Mouse (Mus musculus): ENCODE results near the gene Gm11937. TPM values are rescaled to one million over a fixed set of nuclear protein-coding genes. Genes with fewer than 3 reads are reported as not detected.

The Gm11937 gene
- polyA plus RNA-seq, 1 experiment from 2014 or later = not detected

DNA sequence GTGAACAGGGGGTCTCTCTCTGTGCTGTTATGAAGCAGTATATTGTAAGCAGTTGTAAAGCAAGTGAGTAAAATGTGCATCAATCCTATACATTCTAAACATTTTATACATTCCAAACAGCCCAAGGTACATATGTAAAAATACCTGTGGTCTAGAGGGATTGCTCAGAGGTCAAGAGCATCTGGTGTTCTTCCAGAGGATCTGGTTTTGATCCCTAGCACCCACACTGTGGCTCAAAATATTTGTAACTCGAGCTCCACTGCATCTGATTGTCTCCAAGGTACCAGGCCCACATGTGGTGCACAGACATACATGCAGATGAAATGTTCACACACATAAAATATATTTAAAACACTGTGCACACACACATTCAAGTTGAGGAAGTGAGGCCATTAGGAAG lies 30.9 kb upstream of the Gm11937 start:
- Histone ChIP-seq H3K9me3 (ENCODE audit: low read length) (no peaks in the 10 kb centered on the region), H3K27me3 (replicated peaks; ENCODE audit: insufficient read depth, low read length) (no peaks in the 10 kb centered on the region), H3K4me1 (ENCODE audit: insufficient read depth, low read depth, low read length) (no peaks in the 10 kb centered on the region), H3K4me3 (ENCODE audit: low read depth, low read length) (no peak overlapping the region), H3K27ac (ENCODE audit: low read length) (no peak overlapping the region), H3K9ac (replicated peaks; ENCODE audit: low read depth) (no peak overlapping the region), H3K36me3 (ENCODE audit: insufficient read depth, low read length) (no peaks in the 10 kb centered on the region), H3K4me2 (replicated peaks; ENCODE audit: low read depth, low read length) (no peak overlapping the region)
- ATAC-seq (no peak), DNase-seq (ENCODE audit: low spot score) (no peak)
- TF ChIP-seq EP300 (IDR thresholded peaks at IDR 0.05) (no peak), CTCF (IDR thresholded peaks at IDR 0.05) (no peak)
- WGBS = 19% methylated on average over 1 of the region's 1 CpGs

DNA sequence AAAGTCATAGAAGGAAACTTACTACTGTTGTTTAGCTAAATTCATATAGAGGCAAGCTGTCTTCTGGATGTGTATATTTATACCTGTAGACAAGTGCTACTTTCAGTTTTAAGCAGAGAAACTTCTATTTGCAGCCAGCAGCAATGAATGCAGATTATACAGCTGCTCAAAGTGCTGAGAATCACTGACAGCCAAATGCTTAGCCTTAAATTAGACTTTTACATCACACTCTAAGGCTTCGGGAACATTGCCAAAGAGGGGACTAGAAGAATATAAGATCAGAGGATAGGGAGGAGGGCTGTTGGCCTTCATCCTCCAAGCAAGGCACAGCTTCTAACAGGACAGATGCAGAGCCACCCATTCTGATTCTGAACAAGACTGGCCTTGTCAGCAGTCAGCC lies 27.1 kb upstream of the Gm11937 start:
- TF ChIP-seq CTCF (IDR thresholded peaks at IDR 0.05) (no peak), EP300 (IDR thresholded peaks at IDR 0.05) (no peak)
- no peaks in the 10 kb centered on the region for H3K36me3 ChIP-seq (ENCODE audit: insufficient read depth, low read length)
- H3K4me1 ChIP-seq (ENCODE audit: insufficient read depth, low read depth, low read length) = no peaks in the 10 kb centered on the region
- no peaks in the 10 kb centered on the region for H3K9me3 ChIP-seq (ENCODE audit: low read length)
- H3K27ac ChIP-seq (ENCODE audit: low read length) = no peak overlapping the region
- ATAC-seq = no peak
- no peak overlapping the region for H3K4me3 ChIP-seq (ENCODE audit: low read depth, low read length)
- 45% methylated on average over 1 of the region's 1 CpGs for WGBS
- no peak overlapping the region for H3K4me2 ChIP-seq (replicated peaks; ENCODE audit: low read depth, low read length)
- no peaks in the 10 kb centered on the region for H3K27me3 ChIP-seq (replicated peaks; ENCODE audit: insufficient read depth, low read length)
- no peak overlapping the region for H3K9ac ChIP-seq (replicated peaks; ENCODE audit: low read depth)
- DNase-seq (ENCODE audit: low spot score) = no peak

DNA sequence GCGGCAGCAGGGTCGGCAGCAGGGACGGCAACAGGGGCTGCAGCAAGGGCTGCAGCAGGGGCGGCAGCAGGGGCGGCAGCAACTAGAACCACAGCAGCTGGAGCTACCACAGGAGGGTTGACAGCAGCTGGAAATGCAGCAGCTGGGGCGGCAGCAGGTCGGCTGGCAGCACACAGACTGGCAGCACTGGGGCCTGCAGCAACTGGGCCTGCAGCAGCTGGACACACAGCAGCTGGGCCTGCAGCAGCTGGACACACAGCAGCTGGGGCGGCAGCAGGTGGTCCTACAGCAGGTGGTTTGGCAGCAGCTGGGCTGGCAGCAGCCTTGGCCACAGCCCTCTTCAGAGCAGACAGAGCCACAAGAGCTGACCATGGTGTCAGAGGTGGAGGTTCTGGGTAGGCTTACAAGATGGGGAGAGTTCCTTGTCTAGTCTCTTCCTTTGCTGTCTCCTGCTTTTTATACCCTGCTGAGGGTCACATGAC lies 24.7 kb upstream of the Gm11937 start, which contains the start of gene Krtap4-2:
Krtap4-2 (minus strand) TSS at position 432 of the 482 bp plus-strand sequence.
- Histone ChIP-seq H3K4me2 (replicated peaks; ENCODE audit: low read depth, low read length) (no peak within 1 kb of the TSS), H3K9ac (replicated peaks; ENCODE audit: low read depth) (no peak within 1 kb of the TSS), H3K4me1 (ENCODE audit: insufficient read depth, low read depth, low read length) (no peaks in the 10 kb centered on the region), H3K36me3 (ENCODE audit: insufficient read depth, low read length) (no peaks in the 10 kb centered on the region), H3K9me3 (ENCODE audit: low read length) (no peaks in the 10 kb centered on the region), H3K4me3 (ENCODE audit: low read depth, low read length) (no peak within 1 kb of the TSS), H3K27me3 (replicated peaks; ENCODE audit: insufficient read depth, low read length) (no peaks in the 10 kb centered on the region), H3K27ac (ENCODE audit: low read length) (no peak within 1 kb of the TSS)
- WGBS = 36% methylated on average over 8 of the region's 8 CpGs
- TF ChIP-seq EP300 (IDR thresholded peaks at IDR 0.05) = no peak
- DNase-seq (ENCODE audit: low spot score) (no peak), ATAC-seq (no peak)

DNA sequence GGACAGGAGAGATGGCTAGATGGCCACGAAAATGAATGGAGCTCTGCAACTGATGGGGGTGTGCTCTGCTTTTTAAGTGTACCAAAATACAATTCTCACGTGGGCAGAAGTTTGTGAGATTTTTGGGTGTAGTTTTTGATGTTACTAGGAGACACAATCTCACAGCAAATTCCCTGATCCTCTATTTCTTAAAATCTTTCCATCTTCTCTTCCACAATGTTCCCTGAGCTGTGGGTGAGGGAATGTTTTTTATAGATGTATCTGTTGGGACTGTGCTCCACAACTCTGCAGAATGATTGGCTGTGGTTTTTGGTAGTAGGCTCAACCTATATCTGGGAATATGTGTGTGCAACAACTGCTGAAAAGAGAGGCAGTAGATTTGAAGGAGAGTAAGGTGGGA lies 23.3 kb upstream of the Gm11937 start:
- ATAC-seq = no peak
- no peaks in the 10 kb centered on the region for H3K36me3 ChIP-seq (ENCODE audit: insufficient read depth, low read length)
- H3K4me3 ChIP-seq (ENCODE audit: low read depth, low read length) = no peak overlapping the region
- H3K9ac ChIP-seq (replicated peaks; ENCODE audit: low read depth) = no peak overlapping the region
- H3K4me1 ChIP-seq (ENCODE audit: insufficient read depth, low read depth, low read length) = no peaks in the 10 kb centered on the region
- H3K9me3 ChIP-seq (ENCODE audit: low read length) = no peaks in the 10 kb centered on the region
- 62% methylated on average over 2 of the region's 2 CpGs for WGBS
- no peaks in the 10 kb centered on the region for H3K27me3 ChIP-seq (replicated peaks; ENCODE audit: insufficient read depth, low read length)
- no peak for DNase-seq (ENCODE audit: low spot score)
- no peak overlapping the region for H3K27ac ChIP-seq (ENCODE audit: low read length)
- TF ChIP-seq CTCF (IDR thresholded peaks at IDR 0.05) = no peak
- no peak for TF ChIP-seq EP300 (IDR thresholded peaks at IDR 0.05)
- no peak overlapping the region for H3K4me2 ChIP-seq (replicated peaks; ENCODE audit: low read depth, low read length)

DNA sequence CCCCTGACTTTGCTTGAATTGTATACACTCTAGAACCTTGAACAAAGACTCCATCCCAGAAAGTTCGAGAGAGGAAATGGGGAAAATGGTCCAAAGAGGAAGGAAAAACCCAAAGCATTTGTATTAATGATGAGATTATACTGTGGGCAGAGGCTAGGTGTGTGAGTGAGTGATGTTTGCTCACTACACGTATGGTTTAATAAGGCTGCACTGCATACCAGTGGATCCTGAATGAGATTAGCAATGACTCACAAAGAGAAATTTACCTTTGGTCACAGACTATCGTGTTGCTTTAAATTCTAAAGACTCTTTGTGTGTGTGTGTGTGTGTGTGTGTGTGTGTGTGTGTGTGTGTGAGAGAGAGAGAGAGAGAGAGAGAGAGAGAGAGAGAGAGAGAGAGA lies 20.9 kb upstream of the Gm11937 start:
- Histone ChIP-seq H3K4me1 (ENCODE audit: insufficient read depth, low read depth, low read length) (no peaks in the 10 kb centered on the region), H3K36me3 (ENCODE audit: insufficient read depth, low read length) (no peaks in the 10 kb centered on the region), H3K9me3 (ENCODE audit: low read length) (no peaks in the 10 kb centered on the region), H3K27ac (ENCODE audit: low read length) (no peak overlapping the region), H3K4me3 (ENCODE audit: low read depth, low read length) (no peak overlapping the region), H3K27me3 (replicated peaks; ENCODE audit: insufficient read depth, low read length) (no peaks in the 10 kb centered on the region), H3K9ac (replicated peaks; ENCODE audit: low read depth) (no peak overlapping the region), H3K4me2 (replicated peaks; ENCODE audit: low read depth, low read length) (no peak overlapping the region)
- no peak for TF ChIP-seq EP300 (IDR thresholded peaks at IDR 0.05)
- TF ChIP-seq CTCF (IDR thresholded peaks at IDR 0.05) = no peak
- ATAC-seq (no peak), DNase-seq (ENCODE audit: low spot score) (no peak)
- 38% methylated on average over 3 of the region's 3 CpGs for WGBS

DNA sequence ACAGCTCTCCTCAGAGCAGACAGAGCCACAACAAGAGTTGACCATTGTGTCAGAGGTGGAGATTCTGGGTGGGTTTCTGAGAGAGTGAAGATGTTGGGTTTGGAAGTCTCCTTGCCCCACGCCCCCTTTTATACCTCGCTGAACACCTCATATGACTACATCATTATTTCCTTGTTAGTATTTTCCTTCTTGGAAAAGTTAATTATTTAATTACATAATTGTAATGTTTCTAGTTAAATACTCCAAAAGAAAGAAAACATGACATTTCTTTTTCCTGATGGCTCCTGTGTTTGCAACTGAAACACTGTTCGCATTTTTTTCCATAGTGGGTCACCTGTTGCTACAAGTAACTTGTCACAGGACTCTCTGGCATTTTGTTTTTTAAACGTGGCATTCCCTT lies 18.1 kb upstream of the Gm11937 start, which contains the start of gene Krtap4-1:
Krtap4-1 (minus strand) TSS at position 101 of the 400 bp plus-strand sequence.
- H3K9ac ChIP-seq (replicated peaks; ENCODE audit: low read depth) = no peak within 1 kb of the TSS
- no peaks in the 10 kb centered on the region for H3K27me3 ChIP-seq (replicated peaks; ENCODE audit: insufficient read depth, low read length)
- ATAC-seq (no peak), DNase-seq (ENCODE audit: low spot score) (no peak)
- no peak within 1 kb of the TSS for H3K4me3 ChIP-seq (ENCODE audit: low read depth, low read length)
- H3K4me1 ChIP-seq (ENCODE audit: insufficient read depth, low read depth, low read length) = no peaks in the 10 kb centered on the region
- H3K27ac ChIP-seq (ENCODE audit: low read length) = no peak within 1 kb of the TSS
- TF ChIP-seq CTCF (IDR thresholded peaks at IDR 0.05) = no peak
- TF ChIP-seq EP300 (IDR thresholded peaks at IDR 0.05) = no peak
- WGBS = 76% methylated on average over 4 of the region's 4 CpGs
- no peak within 1 kb of the TSS for H3K4me2 ChIP-seq (replicated peaks; ENCODE audit: low read depth, low read length)
- H3K36me3 ChIP-seq (ENCODE audit: insufficient read depth, low read length) = no peaks in the 10 kb centered on the region
- H3K9me3 ChIP-seq (ENCODE audit: low read length) = no peaks in the 10 kb centered on the region

DNA sequence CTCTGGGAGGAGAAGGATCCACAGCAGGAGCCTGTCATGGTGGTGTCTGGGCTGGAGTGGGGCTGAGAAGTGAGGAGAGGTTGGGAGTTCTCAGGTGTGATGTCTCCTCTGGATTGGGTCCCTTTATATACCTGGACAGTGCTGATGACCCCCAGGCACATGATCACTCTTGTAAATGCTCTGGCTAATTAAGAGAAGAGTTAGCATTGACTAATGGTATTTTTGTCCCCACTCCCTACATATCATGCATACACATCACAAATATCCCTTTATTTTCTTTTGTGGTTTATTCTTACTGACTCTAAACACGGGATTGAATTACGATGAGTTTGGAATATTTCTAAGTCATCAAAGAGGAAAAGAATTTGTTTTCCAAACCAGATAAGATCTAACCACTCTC lies 10.3 kb upstream of the Gm11937 start, which contains the start of gene Gm11562:
Gm11562 (minus strand) TSS at position 101 of the 400 bp plus-strand sequence.
- DNase-seq (ENCODE audit: low spot score) (no peak), ATAC-seq (no peak)
- TF ChIP-seq CTCF (IDR thresholded peaks at IDR 0.05) (no peak), EP300 (IDR thresholded peaks at IDR 0.05) (no peak)
- Histone ChIP-seq H3K9ac (replicated peaks; ENCODE audit: low read depth) (no peak within 1 kb of the TSS), H3K27me3 (replicated peaks; ENCODE audit: insufficient read depth, low read length) (no peaks in the 10 kb centered on the region), H3K27ac (ENCODE audit: low read length) (no peak within 1 kb of the TSS), H3K4me2 (replicated peaks; ENCODE audit: low read depth, low read length) (no peak within 1 kb of the TSS), H3K4me1 (ENCODE audit: insufficient read depth, low read depth, low read length) (no peaks in the 10 kb centered on the region), H3K4me3 (ENCODE audit: low read depth, low read length) (no peak within 1 kb of the TSS), H3K9me3 (ENCODE audit: low read length) (no peaks in the 10 kb centered on the region), H3K36me3 (ENCODE audit: insufficient read depth, low read length) (no peaks in the 10 kb centered on the region)
- 73% methylated on average over 2 of the region's 2 CpGs for WGBS
